Mouse (Mus musculus) MEL (cell line): ENCODE measurements around the gene Rsf1. TPM values are rescaled to one million over a fixed set of nuclear protein-coding genes. Genes with fewer than 3 reads are reported as not detected.

Experiments used
- DNase-seq: peaks from one replicate; pipeline ENCODE4 v3.0.0; 2011; ENCODE audit warnings: low read depth, low spot score
- H3K27ac ChIP-seq: 2 replicates; pipeline ENCODE4 v1.5.1; 2012; ENCODE audit warnings: low read depth, mild to moderate bottlenecking, control low read depth, low read length, moderate library complexity; ENCODE audit not compliant: control insufficient read depth
- H3K27me3 ChIP-seq, 2 experiments: fragments of 150-350 bp in 1 of 2; sonication (generic) in 1 of 2; 2 replicates each; pipeline ENCODE4 v1.6.1; 2012; ENCODE audit warnings: low read length in 2 of 2, mild to moderate bottlenecking in 2 of 2, improper control_type of control experiment in 1 of 2, moderate library complexity in 1 of 2; ENCODE audit not compliant: insufficient read depth in 2 of 2, control insufficient read depth in 1 of 2
- H3K36me3 ChIP-seq, 2 experiments: 2 replicates each; pipeline ENCODE4 v1.6.1; 2012 to 2014; ENCODE audit warnings: low read length in 2 of 2, improper control_type of control experiment in 1 of 2, inconsistent platforms in 1 of 2, mild to moderate bottlenecking in 1 of 2; ENCODE audit not compliant: insufficient read depth in 2 of 2, control insufficient read depth in 1 of 2
- H3K4me1 ChIP-seq, 2 experiments: fragments of 150-350 bp in 1 of 2; sonication (generic) in 1 of 2; 2 replicates each; pipeline ENCODE4 v1.6.1; 2012; ENCODE audit warnings: low read length in 2 of 2, improper control_type of control experiment in 1 of 2, mild to moderate bottlenecking in 1 of 2; ENCODE audit not compliant: insufficient read depth in 2 of 2, control insufficient read depth in 1 of 2
- H3K4me3 ChIP-seq, 2 experiments: fragments of 150-350 bp in 1 of 2; sonication (generic) in 1 of 2; 2 replicates each; pipeline ENCODE4 v1.5.1; 2012; ENCODE audit warnings: low read depth in 2 of 2, low read length in 2 of 2, mild to moderate bottlenecking in 2 of 2, moderate library complexity in 2 of 2, control low read depth in 1 of 2, improper control_type of control experiment in 1 of 2; ENCODE audit not compliant: control insufficient read depth in 1 of 2, insufficient read depth in 1 of 2
- H3K79me2 ChIP-seq: 2 replicates; pipeline ENCODE4 v1.6.1; 2012; ENCODE audit warnings: mild to moderate bottlenecking, low read length, moderate library complexity; ENCODE audit not compliant: control insufficient read depth, poor library complexity, insufficient read depth
- H3K9ac ChIP-seq: 2 replicates; pipeline ENCODE4 v1.6.1; 2012; ENCODE audit warnings: low read depth, mild to moderate bottlenecking, control low read depth, low read length, moderate library complexity; ENCODE audit not compliant: control insufficient read depth, poor library complexity, severe bottlenecking
- H3K9me3 ChIP-seq: fragments of 150-350 bp; sonication (generic); replicated peaks from 2 replicates; pipeline ENCODE4 v1.6.1; 2012; ENCODE audit warnings: mild to moderate bottlenecking, low read length, improper control_type of control experiment, moderate library complexity; ENCODE audit not compliant: insufficient read depth
- BHLHE40 ChIP-seq: IDR thresholded peaks from 2 replicates; pipeline ENCODE4 v1.6.1; 2012; ENCODE audit warnings: low read depth, mild to moderate bottlenecking, inconsistent platforms, low read length, improper control_type of control experiment, borderline replicate concordance
- CTCF ChIP-seq, 3 experiments: IDR thresholded peaks in 2 of 3; conservative IDR thresholded peaks in 1 of 3; 2 replicates each; pipeline ENCODE4 v1.5.1; 2011 to 2012; ENCODE audit warnings: low read length in 3 of 3, low read depth in 2 of 3, mild to moderate bottlenecking in 2 of 3, improper control_type of control experiment in 1 of 3, inconsistent platforms in 1 of 3, mixed read lengths in 1 of 3, moderate library complexity in 1 of 3; ENCODE audit not compliant: control insufficient read depth in 1 of 3, insufficient read depth in 1 of 3, poor library complexity in 1 of 3, severe bottlenecking in 1 of 3
- ELF1 ChIP-seq: IDR thresholded peaks from 2 replicates; pipeline ENCODE4 v1.6.1; 2014; ENCODE audit warnings: low read depth, mild to moderate bottlenecking, inconsistent platforms, low read length, improper control_type of control experiment, moderate library complexity
- EP300 ChIP-seq, 2 experiments: IDR thresholded peaks; 2 replicates each; pipeline ENCODE4 v1.6.1; 2011; ENCODE audit warnings: improper control_type of control experiment in 2 of 2, low read length in 2 of 2, low read depth in 1 of 2, mild to moderate bottlenecking in 1 of 2
- HCFC1 ChIP-seq: IDR thresholded peaks from 2 replicates; pipeline ENCODE4 v1.6.1; 2012; ENCODE audit warnings: low read depth, mild to moderate bottlenecking, inconsistent platforms, low read length, improper control_type of control experiment, moderate library complexity
- MYB ChIP-seq: IDR thresholded peaks from 2 replicates; pipeline ENCODE4 v1.6.1; 2011; ENCODE audit warnings: mild to moderate bottlenecking, low read depth, low read length, improper control_type of control experiment
- MYC ChIP-seq: IDR thresholded peaks from 2 replicates; pipeline ENCODE4 v1.6.1; 2011; ENCODE audit warnings: low read depth, mild to moderate bottlenecking, low read length, improper control_type of control experiment, moderate library complexity
- RAD21 ChIP-seq: IDR thresholded peaks from 2 replicates; pipeline ENCODE4 v1.6.1; 2011; ENCODE audit warnings: mild to moderate bottlenecking, low read depth, low read length, improper control_type of control experiment
- RCOR1 ChIP-seq: IDR thresholded peaks from 2 replicates; pipeline ENCODE4 v1.6.1; 2012; ENCODE audit warnings: low read depth, mild to moderate bottlenecking, inconsistent platforms, low read length, improper control_type of control experiment
- SIN3A ChIP-seq: IDR thresholded peaks from 2 replicates; pipeline ENCODE4 v1.6.1; 2012; ENCODE audit warnings: low read length, improper control_type of control experiment, inconsistent platforms
- SMC3 ChIP-seq: IDR thresholded peaks from 2 replicates; pipeline ENCODE4 v1.6.1; 2011; ENCODE audit warnings: low read depth, low read length, improper control_type of control experiment
- polyA plus RNA-seq, 2 experiments: library from polyadenylated mRNA; stranded (reverse) in 1 of 2; unstranded in 1 of 2; fragments of >175 nt in 1 of 2; fragments of >200 nt in 1 of 2; gene quantifications; 2 replicates each; pipeline versions ENCODE4 v1.2.1 to v1.2.4; 2012; ENCODE audit warnings: low replicate concordance in 2 of 2, low read depth in 1 of 2; ENCODE audit not compliant: insufficient read length in 2 of 2, insufficient read depth in 1 of 2, missing spikeins in 1 of 2
- total RNA-seq: library from RNA; depleted of rRNA; stranded (reverse); fragments of 300-350 nt; gene quantifications from 2 replicates; pipeline ENCODE4 v1.2.3, GENCODE M21; 2012

The Rsf1 gene
- total and polyA plus RNA-seq, 3 experiments: 12.7 to 17.4 TPM; not detected in 1

DNA sequence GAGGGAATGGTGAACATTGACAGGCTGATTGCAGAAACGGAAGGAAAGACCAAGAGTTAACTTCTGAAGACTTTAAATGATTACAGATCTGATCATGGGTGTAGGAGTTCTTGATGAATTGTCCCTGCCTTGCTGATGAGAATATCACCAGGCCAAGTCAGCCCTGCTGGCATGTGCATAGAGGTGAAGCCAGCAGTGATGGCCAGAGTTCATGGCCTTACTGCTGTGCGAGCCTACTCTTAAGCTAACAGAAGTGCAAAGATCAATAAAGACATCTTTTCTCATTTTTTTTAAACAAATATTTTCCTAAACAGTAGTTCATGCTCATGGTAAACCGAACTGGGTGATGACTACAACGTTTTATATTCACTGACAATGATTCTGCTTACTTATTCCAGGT is 71.0 kb downstream of the Rsf1 start:
- Histone ChIP-seq H3K4me1 (no peaks in the 10 kb centered on the region), H3K9ac (no peak overlapping the region), H3K9me3 (no peaks in the 10 kb centered on the region), H3K4me3 (no peak overlapping the region), H3K27ac (no peak overlapping the region), H3K79me2 (no peaks in the 10 kb centered on the region), H3K36me3 (peaks cover 0 to 4% of the 10 kb centered on the region in 2 experiments; a peak in 2 of 4 replicates), H3K27me3 (no peaks in the 10 kb centered on the region)
- DNase-seq: no peak
- no peak for TF ChIP-seq EP300 (IDR thresholded peaks at IDR 0.05; ENCODE audit: low read depth in 1 of 2, low read length in 2 of 2)
- no peak for TF ChIP-seq BHLHE40

GRCm38 (mm10) chr7:97656144-97656543 is 76.5 kb downstream of the Rsf1 start:
- Histone ChIP-seq H3K27me3 (no peaks in the 10 kb centered on the region), H3K79me2 (no peaks in the 10 kb centered on the region), H3K4me3 (no peak overlapping the region), H3K9ac (no peak overlapping the region), H3K36me3 (peaks cover 0 to 3% of the 10 kb centered on the region in 2 experiments; a peak in 2 of 4 replicates), H3K4me1 (no peaks in the 10 kb centered on the region), H3K9me3 (no peaks in the 10 kb centered on the region), H3K27ac (no peak overlapping the region)
- TF ChIP-seq SIN3A: no peak
- DNase-seq: no peak

DNA sequence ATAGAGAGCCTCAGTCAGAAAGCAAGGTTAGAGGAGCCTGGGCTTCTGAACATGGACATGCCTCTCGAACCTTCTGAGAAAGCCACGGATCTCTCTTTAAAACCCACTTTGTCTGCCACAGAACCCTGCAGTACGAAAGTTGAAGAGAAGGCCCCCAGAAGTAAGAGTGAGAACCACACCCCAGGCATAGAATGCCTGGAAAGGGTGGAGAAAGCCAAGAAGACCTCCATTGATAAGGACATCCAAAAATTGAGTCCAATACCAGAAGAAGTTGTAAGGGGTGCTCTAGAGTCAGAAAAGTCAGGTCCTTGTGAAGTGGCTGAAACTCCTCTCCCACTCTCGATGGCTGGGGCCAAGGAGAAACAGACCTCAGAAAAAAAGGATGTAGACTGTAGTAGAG is 81.9 kb downstream of the Rsf1 start:
- Histone ChIP-seq H3K27me3 (no peaks in the 10 kb centered on the region), H3K4me3 (no peak overlapping the region), H3K79me2 (no peaks in the 10 kb centered on the region), H3K27ac (no peak overlapping the region), H3K9ac (no peak overlapping the region), H3K9me3 (no peaks in the 10 kb centered on the region), H3K4me1 (no peaks in the 10 kb centered on the region), H3K36me3 (peaks cover 0 to 13% of the 10 kb centered on the region in 2 experiments; a peak in 2 of 4 replicates)
- TF ChIP-seq MYB (no peak), ELF1 (no peak)
- no peak for DNase-seq

DNA sequence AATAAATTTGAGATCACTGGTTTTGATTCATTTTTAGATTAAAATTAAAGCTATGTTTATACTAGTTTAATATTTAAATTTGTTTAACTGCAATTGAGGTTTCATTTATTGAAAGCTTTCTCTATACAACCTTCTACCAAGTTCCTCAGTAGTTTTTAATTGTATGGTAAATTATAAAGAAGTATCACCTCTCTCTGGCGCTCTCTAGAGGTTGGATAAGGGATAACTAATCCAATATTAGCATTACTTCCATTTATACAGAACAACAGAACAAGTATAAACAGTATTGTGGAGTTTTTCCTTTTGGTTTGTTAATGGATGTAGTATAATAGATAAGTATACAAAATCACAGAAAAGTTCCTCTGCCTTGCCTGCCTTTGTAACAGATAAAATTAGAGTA is 99.5 kb downstream of the Rsf1 start:
- TF ChIP-seq CTCF (IDR thresholded peaks at IDR 0.05 in 2 of 3, conservative IDR thresholded peaks at IDR 0.05 in 1 of 3; ENCODE audit: control insufficient read depth in 1 of 3, insufficient read depth in 1 of 3, low read depth in 2 of 3, low read length in 3 of 3, poor library complexity in 1 of 3, severe bottlenecking in 1 of 3) (peak in 2 of 3 experiments; percentile 44 to 64; a peak in 3 of 6 replicates), RAD21 (peak; percentile 54), MYC (no peak), HCFC1 (no peak), SMC3 (peak; percentile 48), RCOR1 (no peak)
- Histone ChIP-seq H3K4me1 (no peaks in the 10 kb centered on the region), H3K27me3 (no peaks in the 10 kb centered on the region), H3K79me2 (no peaks in the 10 kb centered on the region), H3K4me3 (no peak overlapping the region), H3K36me3 (peaks cover 0 to 19% of the 10 kb centered on the region in 2 experiments; a peak in 2 of 4 replicates), H3K9ac (no peak overlapping the region), H3K9me3 (no peaks in the 10 kb centered on the region), H3K27ac (no peak overlapping the region)
- peak; percentile 62 for DNase-seq
